Mouse (Mus musculus) common myeloid progenitor, adult 5-6 weeks (primary cell): ENCODE results near the gene Gmpr2. TPM values are rescaled to one million over a fixed set of nuclear protein-coding genes. Genes with fewer than 3 reads are reported as not detected.
A peak's percentile ranks its signal among the peaks of the same experiment; 100 is the strongest.

Source experiments
- ATAC-seq: replicated peaks from 2 replicates; pipeline ENCODE4 v1.8.0; 2016; ENCODE audit warnings: low read depth, mild to moderate bottlenecking, moderate TSS enrichment, inconsistent platforms; ENCODE audit not compliant: poor library complexity, severe bottlenecking
- total RNA-seq: library from RNA; stranded (forward); fragments of 200-1000, 187-1606 nt; gene quantifications from 2 replicates; pipeline ENCODE4 v1.2.3, GENCODE M21; 2017

Gmpr2 gene
- total RNA-seq, 1 experiment from 2014 or later = 46.1 TPM

GRCm38 (mm10) chr14:55672741-55673060, 960 bp downstream of the Gmpr2 start:
- no peak for ATAC-seq

GRCm38 (mm10) chr14:55677615-55678014, 5.9 kb downstream of the Gmpr2 start:
- ATAC-seq = no peak

DNA sequence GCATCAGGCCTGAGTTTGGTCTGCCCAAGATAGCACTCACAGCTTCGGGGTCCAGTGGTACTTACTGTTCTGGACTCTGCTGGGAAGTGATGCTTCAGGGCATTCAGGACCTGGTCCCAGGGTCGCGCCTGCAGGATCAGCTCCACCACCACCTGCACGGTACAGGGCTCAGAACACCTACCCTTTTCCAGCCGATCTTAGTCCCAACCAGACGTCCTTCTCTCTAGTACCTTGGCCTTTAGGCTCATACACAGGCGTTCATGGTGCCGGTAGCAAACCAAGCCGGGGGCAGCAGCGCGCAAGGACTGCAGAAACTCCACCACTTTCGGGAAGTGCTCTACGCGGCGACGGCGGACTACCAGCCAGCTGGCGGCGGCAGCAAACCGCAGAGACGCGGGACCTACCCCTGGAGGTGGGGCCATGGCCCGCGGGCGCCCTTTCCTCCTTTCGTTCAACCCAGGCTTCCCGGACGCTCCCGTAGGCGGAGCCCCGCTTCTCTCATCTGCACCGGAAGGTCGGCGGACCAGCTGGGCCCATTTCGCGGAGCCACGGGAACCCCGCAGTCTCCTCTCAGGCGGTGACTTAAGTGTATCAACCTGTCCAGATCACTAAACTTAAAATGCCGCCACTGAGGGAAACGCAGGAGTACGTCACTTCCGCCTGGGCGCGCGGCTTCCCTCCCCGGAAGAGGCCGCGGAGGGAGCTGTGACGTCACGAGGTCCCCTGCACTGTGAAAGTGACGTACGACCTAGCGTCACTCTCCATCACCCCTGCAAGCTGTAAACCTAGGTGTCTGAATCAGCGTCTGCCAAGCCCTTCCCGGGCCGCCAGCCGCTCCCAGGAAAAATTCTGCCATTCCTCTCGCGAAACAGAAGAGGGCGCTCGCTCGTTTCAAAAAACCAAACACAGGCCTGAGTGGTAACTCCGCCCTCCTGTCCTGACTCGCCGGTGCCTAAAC, 9.7 kb downstream of the Gmpr2 start, which contains the start of gene Tinf2:
TSS of gene Tinf2 (minus strand) at position 661 of the 958 bp plus-strand sequence.
- ATAC-seq = peak; percentile 94

DNA sequence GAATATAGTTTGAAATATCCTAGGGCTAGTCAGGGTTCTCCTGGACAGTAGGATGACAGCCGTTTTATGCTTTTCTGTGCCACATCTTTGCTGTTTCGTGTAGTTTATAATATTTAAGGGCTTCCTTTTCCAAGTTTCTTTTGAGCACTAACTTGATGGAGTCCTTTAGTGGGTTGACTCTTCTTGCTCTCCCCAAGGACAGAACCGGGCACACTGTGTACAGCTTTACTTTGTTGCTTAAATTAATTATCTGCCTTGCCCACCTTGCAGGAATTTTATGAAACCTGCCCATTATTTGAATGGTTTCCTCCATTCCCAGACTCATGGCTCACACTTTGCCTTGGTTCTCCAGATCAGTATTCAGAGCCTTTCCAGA, 10.4 kb downstream of the Gmpr2 start:
- ATAC-seq = no peak

DNA sequence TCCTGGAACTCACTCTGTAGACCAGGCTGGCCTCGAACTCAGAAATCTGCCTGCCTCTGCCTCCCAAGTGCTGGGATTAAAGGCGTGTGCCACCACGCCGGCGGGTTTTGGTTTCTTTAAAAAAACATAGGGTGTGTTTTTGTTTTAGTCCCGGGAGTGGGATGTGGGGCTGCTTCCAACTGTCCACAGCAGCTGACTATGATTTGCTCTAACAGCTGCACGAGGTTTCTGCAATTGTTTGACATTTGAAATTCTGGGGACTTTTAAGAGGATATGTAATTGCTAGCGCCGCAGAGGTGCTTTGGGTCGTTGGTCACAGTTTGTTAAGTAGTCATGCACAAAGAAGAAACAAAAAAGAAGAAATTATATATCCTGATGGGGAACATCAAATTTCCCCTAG, 17.7 kb downstream of the Gmpr2 start:
- ATAC-seq = no peak

DNA sequence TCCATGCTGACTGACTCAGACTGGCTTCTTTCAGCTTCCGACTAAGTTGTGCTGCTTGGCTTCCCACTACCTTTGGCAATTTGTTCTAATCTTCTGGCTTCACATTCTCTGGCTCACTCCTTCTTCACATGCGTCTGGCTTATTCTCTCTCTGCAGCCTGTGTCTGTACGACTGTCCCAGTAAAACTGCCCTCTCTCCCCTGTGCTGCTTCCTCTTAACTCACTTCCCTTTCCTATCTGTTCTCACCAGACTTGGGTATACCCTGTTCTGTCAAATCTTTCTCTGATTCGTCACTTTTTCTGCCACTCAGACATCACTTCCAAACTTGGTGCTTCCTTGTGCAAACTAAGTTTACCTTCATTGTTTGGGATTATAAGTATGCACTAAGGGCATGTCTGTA, 25.5 kb downstream of the Gmpr2 start:
- peak; percentile 63 for ATAC-seq

DNA sequence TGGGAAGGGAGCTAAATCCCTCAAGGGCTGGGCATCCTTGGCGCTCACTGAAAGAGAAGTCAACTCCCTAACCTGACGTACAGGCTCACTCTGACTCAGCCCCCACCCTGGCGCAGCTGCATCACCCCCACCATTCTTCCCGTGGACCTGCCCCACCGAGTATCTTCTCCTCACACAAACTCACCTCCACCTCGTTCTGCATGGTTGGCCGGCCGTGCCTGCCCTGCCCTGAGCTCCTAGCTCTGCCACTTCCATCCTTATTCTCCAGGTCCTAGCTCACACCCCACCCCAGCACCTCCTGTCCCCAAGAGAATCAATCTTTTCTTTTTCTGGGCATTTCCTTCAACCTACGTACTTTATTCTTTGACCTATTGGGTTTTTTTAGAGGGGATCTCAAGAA, 29.4 kb downstream of the Gmpr2 start:
- ATAC-seq = no peak

GRCm38 (mm10) chr14:55702761-55703160, 31.0 kb downstream of the Gmpr2 start:
- no peak for ATAC-seq

- no peak for ATAC-seq
These were observed 34.4 kb downstream of the Gmpr2 start for GRCm38 (mm10) chr14:55706051-55706600.

- no peak for ATAC-seq
These were observed 35.7 kb downstream of the Gmpr2 start for GRCm38 (mm10) chr14:55707397-55707796.

GRCm38 (mm10) chr14:55709509-55709908, 37.8 kb downstream of the Gmpr2 start:
- ATAC-seq = no peak

- ATAC-seq = no peak
These were observed 40.0 kb downstream of the Gmpr2 start for GRCm38 (mm10) chr14:55711786-55712185.

DNA sequence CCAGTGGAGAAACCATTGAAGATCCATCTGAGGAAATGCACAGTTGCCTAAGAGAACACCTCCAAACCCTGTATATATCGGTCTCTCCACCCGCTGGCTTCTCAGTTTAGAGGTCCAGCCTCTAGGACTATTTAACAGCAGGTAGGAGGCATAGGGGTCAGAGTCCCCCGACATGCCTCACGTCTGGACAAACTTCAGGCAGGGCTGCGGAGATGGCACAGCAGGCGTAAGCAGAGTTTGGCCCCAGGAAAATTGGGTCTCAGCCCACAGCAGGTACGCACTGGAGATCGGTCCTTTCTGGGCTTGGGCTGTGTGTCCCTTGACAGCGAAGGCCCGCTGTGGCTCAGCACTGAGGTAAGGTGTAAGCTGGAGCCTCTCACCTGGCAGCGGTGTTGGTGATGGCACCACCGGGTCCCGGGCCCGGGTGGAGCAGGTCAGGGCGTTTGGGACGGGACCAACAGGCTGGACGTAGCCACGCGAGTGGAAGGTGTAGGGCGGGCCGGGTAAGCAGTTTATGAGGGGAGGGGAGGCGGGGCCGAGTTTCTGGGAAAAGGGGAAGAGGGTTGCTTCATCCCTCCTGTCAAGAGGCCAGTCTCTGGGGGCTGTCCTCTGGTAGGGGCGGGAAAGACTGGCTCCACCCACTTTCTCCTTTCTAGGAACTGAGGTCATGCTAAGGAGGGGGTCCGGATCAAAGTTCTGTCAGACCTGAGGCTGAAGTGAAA, 41.4 kb downstream of the Gmpr2 start:
- peak; percentile 90 for ATAC-seq

GRCm38 (mm10) chr14:55713729-55714122, 42.0 kb downstream of the Gmpr2 start, which contains the start of gene Tgm1:
Gene Tgm1 (minus strand): TSS chr14:55713926.
- no peak; the same call in none of the 2 replicates for ATAC-seq

- 0 out of 2 replicates have a peak, but pooled peaks have one; percentile 6 for ATAC-seq
These were observed 43.2 kb downstream of the Gmpr2 start for GRCm38 (mm10) chr14:55714893-55715292.

DNA sequence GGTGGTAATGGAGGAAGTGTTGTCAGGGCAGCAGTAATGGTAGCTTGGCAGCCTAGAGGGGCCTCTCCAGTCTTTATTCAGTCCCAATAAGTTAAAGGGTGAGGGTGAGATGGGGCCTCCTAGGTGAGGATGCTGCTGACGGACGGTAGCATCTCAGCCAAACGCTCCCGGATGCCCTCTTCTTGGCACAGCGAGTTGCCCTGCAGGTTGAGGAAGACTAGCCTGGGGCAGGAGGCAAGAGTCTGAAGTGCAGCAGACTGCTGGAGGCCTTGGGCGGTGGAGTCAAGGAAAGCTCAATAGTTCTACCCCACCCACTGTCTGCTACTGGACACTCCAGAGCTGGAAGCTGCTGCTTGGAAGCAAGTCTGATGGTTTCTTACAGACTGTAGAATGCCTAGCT, 44.5 kb downstream of the Gmpr2 start:
- ATAC-seq = no peak

DNA sequence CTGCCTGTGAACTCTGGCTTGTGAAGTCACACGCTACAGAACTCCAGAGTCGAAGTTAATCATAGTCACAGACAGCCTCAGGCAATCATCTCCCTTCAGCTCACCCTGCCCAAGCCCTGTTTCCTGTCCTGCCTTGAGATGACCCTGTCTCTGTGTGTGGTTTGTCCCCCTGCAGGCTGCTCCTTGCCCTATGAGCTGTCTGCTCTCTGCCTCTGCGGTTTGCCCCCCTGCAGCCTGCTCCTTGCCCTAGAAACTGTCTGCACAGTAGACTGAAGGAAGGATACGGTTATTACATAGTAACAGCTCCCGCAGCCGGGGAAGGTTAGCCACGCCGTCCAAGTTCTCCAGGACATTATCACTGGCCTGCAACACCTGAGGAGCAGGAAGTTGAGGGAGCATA, 45.1 kb downstream of the Gmpr2 start:
- no peak for ATAC-seq

- no peak for ATAC-seq
These were observed 48.0 kb downstream of the Gmpr2 start for GRCm38 (mm10) chr14:55719737-55720136.

DNA sequence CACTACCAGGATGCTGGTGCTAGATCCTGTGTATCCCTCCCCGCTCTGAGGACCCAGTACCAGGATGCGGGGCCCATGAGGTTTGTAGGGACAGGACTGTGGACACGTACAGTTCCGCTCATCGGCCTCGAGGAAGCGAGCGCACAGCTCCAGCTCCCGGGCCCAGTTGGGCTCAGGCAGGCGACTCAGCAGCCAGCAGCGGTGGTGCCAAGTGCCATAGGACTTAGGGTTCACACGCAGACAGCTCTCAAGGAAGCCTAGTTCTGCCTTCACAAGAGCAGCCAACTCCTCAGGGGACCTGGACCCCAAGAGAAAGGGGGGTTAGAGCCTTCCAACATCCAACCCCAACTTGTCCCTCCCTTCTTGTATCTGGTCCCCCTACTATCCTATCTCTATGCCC, 48.9 kb downstream of the Gmpr2 start:
- ATAC-seq = no peak

DNA sequence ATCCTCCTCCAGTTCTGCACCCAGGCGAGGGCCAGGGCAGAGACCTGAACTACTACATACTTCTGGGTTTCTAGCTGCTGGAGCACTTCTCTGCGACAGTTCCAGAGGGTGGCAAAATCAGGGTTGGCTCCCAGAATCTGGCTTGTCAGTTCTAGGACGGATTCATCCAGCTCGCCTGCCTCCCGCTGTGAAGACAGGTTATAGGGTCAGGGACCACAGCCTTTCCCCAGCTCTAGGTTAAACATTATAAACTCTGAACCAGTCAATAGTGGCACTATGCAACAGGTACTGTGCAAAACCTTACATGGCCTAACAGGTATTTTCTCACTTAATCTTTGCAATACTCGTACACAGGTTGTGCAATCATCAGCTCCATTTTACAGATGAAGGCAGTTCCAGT, 49.3 kb downstream of the Gmpr2 start:
- ATAC-seq = no peak
